Mouse (Mus musculus) kidney, postnatal 14 days (tissue): Measurements from ENCODE around the gene Nucb1.
"Not testable (repeated sequence)": the region's sequence is repeated elsewhere in the genome, so short reads cannot be mapped to it uniquely, and the experiment has no call there.

ENCODE experiments used
- DNase-seq: peaks from one replicate; pipeline ENCODE4 v3.0.0; 2022; ENCODE audit warnings: mixed read lengths

Gene Nucb1

GRCm38 (mm10) chr7:45524841-45525621, 14.8 kb upstream of the Nucb1 start:
- peak; percentile 29 for DNase-seq

- DNase-seq, result no peak
Observed at GRCm38 (mm10) chr7:45523678-45524170, 13.5 kb upstream of the Nucb1 start.

- DNase-seq, result no peak
Observed at GRCm38 (mm10) chr7:45522957-45523676, 12.9 kb upstream of the Nucb1 start.

GRCm38 (mm10) chr7:45522194-45522752, 12.1 kb upstream of the Nucb1 start:
- no peak for DNase-seq

- peak; percentile 93 for DNase-seq
Observed at GRCm38 (mm10) chr7:45521728-45522184, 11.6 kb upstream of the Nucb1 start.

- DNase-seq, result no peak
Observed at GRCm38 (mm10) chr7:45520605-45521004, 10.4 kb upstream of the Nucb1 start.

- DNase-seq, result no peak
Observed at GRCm38 (mm10) chr7:45519345-45520120, 9.3 kb upstream of the Nucb1 start.

- DNase-seq, result no peak
Observed at GRCm38 (mm10) chr7:45518618-45519017, 8.4 kb upstream of the Nucb1 start.

GRCm38 (mm10) chr7:45516846-45517245, 6.6 kb upstream of the Nucb1 start:
- not testable (repeated sequence) for DNase-seq

- no peak for DNase-seq
Observed at GRCm38 (mm10) chr7:45515436-45515835, 5.2 kb upstream of the Nucb1 start.

- DNase-seq, result no peak
Observed at GRCm38 (mm10) chr7:45514411-45514810, 4.2 kb upstream of the Nucb1 start.

GRCm38 (mm10) chr7:45509181-45509882, 874 bp downstream of the Nucb1 start:
- DNase-seq, result no peak

GRCm38 (mm10) chr7:45508561-45508960, 1.6 kb downstream of the Nucb1 start:
- no peak for DNase-seq

- peak; percentile 51 for DNase-seq
Observed at GRCm38 (mm10) chr7:45507583-45507982, 2.6 kb downstream of the Nucb1 start.

GRCm38 (mm10) chr7:45498427-45498826, 11.8 kb downstream of the Nucb1 start:
- no peak for DNase-seq

- DNase-seq, result no peak
Observed at GRCm38 (mm10) chr7:45494548-45494947, 15.7 kb downstream of the Nucb1 start.

GRCm38 (mm10) chr7:45492951-45493350, 17.3 kb downstream of the Nucb1 start:
- DNase-seq, result no peak

- DNase-seq, result no peak
Observed at GRCm38 (mm10) chr7:45492225-45492844, 17.9 kb downstream of the Nucb1 start.

- DNase-seq, result peak; percentile 59
Observed at GRCm38 (mm10) chr7:45491264-45491663, 18.9 kb downstream of the Nucb1 start.

- peak; percentile 17 for DNase-seq
Observed at GRCm38 (mm10) chr7:45490822-45491221, 19.4 kb downstream of the Nucb1 start.

- no peak for DNase-seq
Observed at GRCm38 (mm10) chr7:45489578-45489977, 20.6 kb downstream of the Nucb1 start.
